ENCODE assay signal across 16 mouse cellular contexts in the genomic region with DNA sequence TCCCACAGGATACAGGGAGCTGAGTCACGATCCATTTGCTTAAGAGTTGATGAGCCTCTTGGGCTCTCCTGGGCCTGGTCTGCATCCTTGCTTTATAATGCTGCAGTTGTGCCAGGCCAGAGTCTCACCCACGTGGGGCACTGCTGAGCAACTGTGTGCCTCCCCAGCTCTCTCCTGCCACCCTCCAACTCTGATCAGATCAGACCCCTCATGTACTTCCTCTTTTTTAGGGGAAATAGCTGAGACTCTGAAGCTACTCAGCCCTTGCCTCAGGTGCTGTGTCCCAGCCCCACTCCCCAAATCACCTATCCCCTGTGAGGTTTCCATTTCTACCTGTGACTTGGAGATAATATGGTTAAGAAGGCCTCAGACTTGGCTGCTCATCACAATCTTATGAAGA. TPM values are rescaled to one million over a fixed set of nuclear protein-coding genes. Genes with fewer than 3 reads are reported as not detected.
DNase-seq lines count a peak whose midpoint lies in the region; ATAC-seq and TF ChIP-seq lines count a peak whose summit lies in the region.
"Had no signal": no experiment of that assay in that cellular context is flagged by ENCODE, and none has a peak within 500 bp of the region (broad histone marks: within the 10 kb centered on the region; RNA-seq: fewer than 3 reads in every experiment).

No protein-coding gene starts in this region.

- H3K9ac ChIP-seq in liver, postnatal 0 days (replicated peaks): no peak overlapping the region
- no peak overlapping the region for H3K9ac ChIP-seq in liver, embryonic 11.5 days (ENCODE audit: low read depth, low read length)
- no peak overlapping the region for H3K9ac ChIP-seq in kidney, embryonic 15.5 days
- H3K9ac ChIP-seq: embryonic facial prominence, embryonic 15.5 days; hindbrain, embryonic 14.5 days; intestine, embryonic 15.5 days; limb, embryonic 12.5 days had no signal

- DNase-seq in liver, postnatal 0 days: no peak
- no peak for DNase-seq in liver, embryonic 11.5 days (ENCODE audit: low spot score)
- peak; percentile 39 for DNase-seq in splenic B cell, adult 2 months (ENCODE audit: low read depth, low spot score)
- no peak for DNase-seq in adipocyte (ENCODE audit: low spot score)
- DNase-seq in ovary, postnatal 10 days (ENCODE audit: low spot score): no peak
- DNase-seq: cerebellum, postnatal 10 days; embryo, embryonic 11 days; gastrocnemius, adult 2 months; midbrain, embryonic 14.5 days had no signal

- no peaks in the 10 kb centered on the region for H3K27me3 ChIP-seq in liver, postnatal 0 days (ENCODE audit: insufficient read depth, low read length)
- peaks cover 2% of the 10 kb centered on the region; the same call in 1 of the 2 replicates for H3K27me3 ChIP-seq in liver, embryonic 11.5 days (replicated peaks; ENCODE audit: control insufficient read depth, insufficient read depth, low read length)
- H3K27me3 ChIP-seq in splenic B cell, adult 2 months (ENCODE audit: control insufficient read depth, insufficient read depth, low read length, poor library complexity, severe bottlenecking): no peaks in the 10 kb centered on the region
- H3K27me3 ChIP-seq in kidney, embryonic 15.5 days: no peaks in the 10 kb centered on the region
- H3K27me3 ChIP-seq: embryonic facial prominence, embryonic 15.5 days; intestine, embryonic 15.5 days; limb, embryonic 12.5 days had no signal

- H3K9me3 ChIP-seq in liver, postnatal 0 days (ENCODE audit: low read length): no peaks in the 10 kb centered on the region
- no peaks in the 10 kb centered on the region for H3K9me3 ChIP-seq in liver, embryonic 11.5 days (ENCODE audit: control insufficient read depth, low read length)
- no peaks in the 10 kb centered on the region for H3K9me3 ChIP-seq in kidney, embryonic 15.5 days (replicated peaks)
- H3K9me3 ChIP-seq: embryonic facial prominence, embryonic 15.5 days; forebrain, embryonic 10.5 days; intestine, embryonic 15.5 days; limb, embryonic 12.5 days had no signal

- H3K4me1 ChIP-seq in liver, postnatal 0 days (ENCODE audit: insufficient read depth): no peaks in the 10 kb centered on the region
- peaks cover 3% of the 10 kb centered on the region; the same call in 1 of the 2 replicates for H3K4me1 ChIP-seq in liver, embryonic 11.5 days (replicated peaks; ENCODE audit: control insufficient read depth, insufficient read depth, low read length)
- H3K4me1 ChIP-seq in kidney, embryonic 15.5 days: peaks cover 7% of the 10 kb centered on the region; the same call in 1 of the 2 replicates

- H3K4me3 ChIP-seq in liver, postnatal 0 days (ENCODE audit: low read depth, low read length): no peak overlapping the region
- H3K4me3 ChIP-seq in liver, embryonic 11.5 days (ENCODE audit: low read depth, low read length): no peak overlapping the region
- H3K4me3 ChIP-seq in kidney, embryonic 15.5 days (replicated peaks): no peak overlapping the region
- H3K4me3 ChIP-seq: embryonic facial prominence, embryonic 15.5 days; forebrain, embryonic 10.5 days; gastrocnemius, adult 2 months; intestine, embryonic 15.5 days; limb, embryonic 12.5 days had no signal

- no peak overlapping the region for H3K4me2 ChIP-seq in liver, postnatal 0 days (ENCODE audit: low read depth, low read length)
- no peak overlapping the region for H3K4me2 ChIP-seq in liver, embryonic 11.5 days
- no peak overlapping the region for H3K4me2 ChIP-seq in kidney, embryonic 15.5 days
- H3K4me2 ChIP-seq: embryonic facial prominence, embryonic 15.5 days; hindbrain, embryonic 14.5 days; intestine, embryonic 15.5 days; limb, embryonic 12.5 days had no signal

- TF ChIP-seq CTCF in liver, postnatal 0 days (IDR thresholded peaks at IDR 0.05; ENCODE audit: low read depth): peak; percentile 27; the same call in 1 of the 2 replicates

- ATAC-seq in liver, postnatal 0 days: no peak
- no peak for ATAC-seq in liver, embryonic 11.5 days (replicated peaks; ENCODE audit: low FRiP score)
- peak; percentile 74 for ATAC-seq in common myeloid progenitor, adult 5-6 weeks (replicated peaks; ENCODE audit: low read depth, poor library complexity, severe bottlenecking)
- ATAC-seq in kidney, embryonic 15.5 days (replicated peaks; ENCODE audit: low FRiP score): no peak
- ATAC-seq: intestine, embryonic 15.5 days had no signal

- no peak overlapping the region for H3K27ac ChIP-seq in liver, postnatal 0 days (ENCODE audit: low read depth)
- no peak overlapping the region for H3K27ac ChIP-seq in liver, embryonic 11.5 days (ENCODE audit: low read depth, low read length)
- no peak overlapping the region for H3K27ac ChIP-seq in kidney, embryonic 15.5 days
- H3K27ac ChIP-seq: embryonic facial prominence, embryonic 15.5 days; forebrain, embryonic 10.5 days; gastrocnemius, adult 2 months; hindbrain, embryonic 14.5 days; intestine, embryonic 15.5 days; limb, embryonic 12.5 days had no signal

- H3K36me3 ChIP-seq in liver, postnatal 0 days (replicated peaks; ENCODE audit: insufficient read depth, low read length): no peaks in the 10 kb centered on the region
- H3K36me3 ChIP-seq in liver, embryonic 11.5 days (ENCODE audit: control insufficient read depth, insufficient read depth, low read length): no peaks in the 10 kb centered on the region
- H3K36me3 ChIP-seq in splenic B cell, adult 2 months (ENCODE audit: control insufficient read depth, insufficient read depth, low read length, poor library complexity, severe bottlenecking): no peaks in the 10 kb centered on the region
- no peaks in the 10 kb centered on the region for H3K36me3 ChIP-seq in kidney, embryonic 15.5 days
- H3K36me3 ChIP-seq: embryonic facial prominence, embryonic 15.5 days; forebrain, embryonic 10.5 days; intestine, embryonic 15.5 days; limb, embryonic 12.5 days had no signal

- no peak for TF ChIP-seq EP300 in liver, postnatal 0 days (IDR thresholded peaks at IDR 0.05; ENCODE audit: low read depth)

- 31% methylated on average over 2 of the region's 2 CpGs for WGBS in liver, postnatal 0 days (ENCODE audit: insufficient replicate concordance)
- 48% methylated on average over 2 of the region's 2 CpGs for WGBS in liver, embryonic 11.5 days
- WGBS in kidney, embryonic 15.5 days: 51% methylated on average over 2 of the region's 2 CpGs

RNA-seq across cellular contexts. Expression of gene Kcnmb1, which starts 2.6 kb away (rescaled TPM):
- polyA plus RNA-seq in liver, postnatal 0 days (2015; fragmentation: Nextera tagmentation; extraction: Ambion mirVana): 0.02 and 0.05 TPM in 2 replicates
- polyA plus RNA-seq in liver, embryonic 11.5 days (2014; fragmentation: Nextera tagmentation; extraction: Ambion mirVana): 0.14 and 0.25 TPM in 2 replicates
- total RNA-seq in common myeloid progenitor, adult 5-6 weeks (2017): not detected in 2 replicates
- polyA plus RNA-seq in kidney, embryonic 15.5 days (2015; fragmentation: Nextera tagmentation; extraction: Ambion mirVana): 0.42 and 0.71 TPM in 2 replicates

RNA-seq across cellular contexts. Expression of gene Kcnip1, which starts 27.6 kb away (rescaled TPM):
- not detected in 2 replicates for polyA plus RNA-seq in liver, postnatal 0 days (2015; fragmentation: Nextera tagmentation; extraction: Ambion mirVana)
- polyA plus RNA-seq in liver, embryonic 11.5 days (2014; fragmentation: Nextera tagmentation; extraction: Ambion mirVana): 1.2 and 2.0 TPM in 2 replicates
- not detected in 2 replicates for total RNA-seq in common myeloid progenitor, adult 5-6 weeks (2017)
- 1.4 and 1.5 TPM in 2 replicates for polyA plus RNA-seq in kidney, embryonic 15.5 days (2015; fragmentation: Nextera tagmentation; extraction: Ambion mirVana)
- total RNA-seq: gastrocnemius, adult 2 months had no signal
